Mouse (Mus musculus): ENCODE data around the gene H3f3a. TPM values are rescaled to one million over a fixed set of nuclear protein-coding genes. Genes with fewer than 3 reads are reported as not detected.

The H3f3a gene
- polyA plus RNA-seq, 1 experiment from 2014 or later, result 2,156 TPM

DNA sequence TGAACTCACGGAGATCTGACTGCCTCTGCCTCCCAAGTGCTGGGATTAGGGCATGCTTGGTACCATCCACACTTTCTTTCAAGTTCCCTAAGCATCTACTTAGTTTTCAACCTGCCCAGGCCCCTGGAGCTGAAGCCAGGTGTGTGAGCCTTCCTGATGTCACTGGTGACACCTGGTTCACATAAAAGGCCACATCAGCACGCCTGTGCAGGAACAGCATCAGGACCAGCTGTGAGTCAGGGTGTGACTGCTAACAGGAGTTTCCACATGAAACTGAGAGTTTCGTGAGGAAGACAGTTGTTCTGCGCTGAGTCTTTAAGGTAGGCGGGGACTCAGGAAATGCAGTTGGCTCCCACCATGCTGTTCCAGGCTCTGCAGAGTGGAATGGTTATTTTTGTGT, 48.4 kb downstream of the H3f3a start:
- peaks cover 12% of the 10 kb centered on the region for H3K4me1 ChIP-seq (ENCODE audit: control insufficient read depth, insufficient read depth, low read length)
- no peak overlapping the region for H3K27ac ChIP-seq (replicated peaks; ENCODE audit: low read depth, low read length)
- no peak overlapping the region for H3K4me3 ChIP-seq (ENCODE audit: low read depth, low read length)
- 78% methylated on average over 5 of the region's 5 CpGs for WGBS
- no peaks in the 10 kb centered on the region; the same call in 1 of the 2 replicates for H3K27me3 ChIP-seq (replicated peaks; ENCODE audit: control insufficient read depth, insufficient read depth, low read length)
- no peak overlapping the region for H3K9ac ChIP-seq (ENCODE audit: low read depth, low read length)
- no peak for ATAC-seq (ENCODE audit: low read depth)
- no peak for DNase-seq (ENCODE audit: low spot score)
- no peaks in the 10 kb centered on the region for H3K9me3 ChIP-seq (ENCODE audit: control insufficient read depth, low read length)
- H3K36me3 ChIP-seq (ENCODE audit: control insufficient read depth, insufficient read depth, low read length), result no peaks in the 10 kb centered on the region
- no peak overlapping the region for H3K4me2 ChIP-seq (ENCODE audit: low read depth, low read length)

- Histone ChIP-seq H3K4me2 (ENCODE audit: low read depth, low read length) (peak overlapping the region; percentile 93), H3K9ac (ENCODE audit: low read depth, low read length) (peak overlapping the region; percentile 54), H3K9me3 (ENCODE audit: control insufficient read depth, low read length) (no peaks in the 10 kb centered on the region), H3K27me3 (replicated peaks; ENCODE audit: control insufficient read depth, insufficient read depth, low read length) (no peaks in the 10 kb centered on the region; the same call in 1 of the 2 replicates), H3K4me3 (ENCODE audit: low read depth, low read length) (peak overlapping the region; percentile 43), H3K36me3 (ENCODE audit: control insufficient read depth, insufficient read depth, low read length) (no peaks in the 10 kb centered on the region), H3K4me1 (ENCODE audit: control insufficient read depth, insufficient read depth, low read length) (peaks cover 11% of the 10 kb centered on the region), H3K27ac (replicated peaks; ENCODE audit: low read depth, low read length) (no peak overlapping the region)
- DNase-seq (ENCODE audit: low spot score), result peak; percentile 95
- WGBS, result 0% methylated on average over 11 of the region's 11 CpGs
- peak; percentile 82 for ATAC-seq (ENCODE audit: low read depth)
Measured at GRCm38 (mm10) chr1:180763828-180764227, 49.9 kb downstream of the H3f3a start.

- WGBS, result 6% methylated on average over 14 of the region's 14 CpGs
- H3K27ac ChIP-seq (replicated peaks; ENCODE audit: low read depth, low read length), result no peak overlapping the region
- H3K27me3 ChIP-seq (replicated peaks; ENCODE audit: control insufficient read depth, insufficient read depth, low read length), result no peaks in the 10 kb centered on the region; the same call in 1 of the 2 replicates
- no peak for DNase-seq (ENCODE audit: low spot score)
- no peaks in the 10 kb centered on the region for H3K9me3 ChIP-seq (ENCODE audit: control insufficient read depth, low read length)
- no peaks in the 10 kb centered on the region for H3K36me3 ChIP-seq (ENCODE audit: control insufficient read depth, insufficient read depth, low read length)
- no peak; the same call in 1 of the 2 replicates for ATAC-seq (ENCODE audit: low read depth)
- H3K4me2 ChIP-seq (ENCODE audit: low read depth, low read length), result peak overlapping the region; percentile 93
- peaks cover 7% of the 10 kb centered on the region for H3K4me1 ChIP-seq (ENCODE audit: control insufficient read depth, insufficient read depth, low read length)
- H3K4me3 ChIP-seq (ENCODE audit: low read depth, low read length), result peak overlapping the region; percentile 43
- H3K9ac ChIP-seq (ENCODE audit: low read depth, low read length), result peak overlapping the region; percentile 54
Measured at GRCm38 (mm10) chr1:180763307-180763706, 50.4 kb downstream of the H3f3a start.

DNA sequence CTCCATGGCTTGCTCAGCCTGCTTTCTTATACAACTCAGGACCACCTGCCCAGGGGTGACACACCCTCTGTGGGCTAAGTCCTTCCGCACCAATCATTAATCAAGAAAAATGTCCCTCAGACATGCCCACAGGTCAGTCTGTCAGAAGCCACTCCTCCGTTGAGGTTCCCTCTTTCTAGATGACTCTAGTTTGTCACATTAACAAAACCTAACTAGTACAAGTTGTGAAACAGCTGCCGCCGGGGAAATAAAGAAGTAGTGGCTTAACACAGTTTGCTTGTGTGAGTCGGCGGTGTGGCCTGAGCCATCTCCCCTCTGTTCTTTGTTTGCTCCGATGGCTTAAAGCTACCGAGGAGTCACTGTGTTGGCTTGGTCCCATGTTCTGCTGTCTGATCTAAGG, 51.1 kb downstream of the H3f3a start:
- no peak for ATAC-seq (ENCODE audit: low read depth)
- peaks cover 4% of the 10 kb centered on the region for H3K4me1 ChIP-seq (ENCODE audit: control insufficient read depth, insufficient read depth, low read length)
- H3K27me3 ChIP-seq (replicated peaks; ENCODE audit: control insufficient read depth, insufficient read depth, low read length), result no peaks in the 10 kb centered on the region; the same call in 1 of the 2 replicates
- WGBS, result 82% methylated on average over 8 of the region's 8 CpGs
- no peaks in the 10 kb centered on the region for H3K36me3 ChIP-seq (ENCODE audit: control insufficient read depth, insufficient read depth, low read length)
- H3K27ac ChIP-seq (replicated peaks; ENCODE audit: low read depth, low read length), result no peak overlapping the region
- no peak overlapping the region for H3K4me2 ChIP-seq (ENCODE audit: low read depth, low read length)
- no peak for DNase-seq (ENCODE audit: low spot score)
- H3K9me3 ChIP-seq (ENCODE audit: control insufficient read depth, low read length), result no peaks in the 10 kb centered on the region
- H3K9ac ChIP-seq (ENCODE audit: low read depth, low read length), result no peak overlapping the region
- no peak overlapping the region for H3K4me3 ChIP-seq (ENCODE audit: low read depth, low read length)

GRCm38 (mm10) chr1:180762180-180762579, 51.6 kb downstream of the H3f3a start:
- no peaks in the 10 kb centered on the region for H3K4me1 ChIP-seq (ENCODE audit: control insufficient read depth, insufficient read depth, low read length)
- DNase-seq (ENCODE audit: low spot score) (peak; percentile 69), ATAC-seq (ENCODE audit: low read depth) (no peak)
- no peaks in the 10 kb centered on the region for H3K36me3 ChIP-seq (ENCODE audit: control insufficient read depth, insufficient read depth, low read length)
- no peak overlapping the region for H3K27ac ChIP-seq (replicated peaks; ENCODE audit: low read depth, low read length)
- 72% methylated on average over 11 of the region's 11 CpGs for WGBS
- no peaks in the 10 kb centered on the region; the same call in 1 of the 2 replicates for H3K27me3 ChIP-seq (replicated peaks; ENCODE audit: control insufficient read depth, insufficient read depth, low read length)
- no peak overlapping the region for H3K9ac ChIP-seq (ENCODE audit: low read depth, low read length)
- no peak overlapping the region for H3K4me2 ChIP-seq (ENCODE audit: low read depth, low read length)
- H3K9me3 ChIP-seq (ENCODE audit: control insufficient read depth, low read length), result no peaks in the 10 kb centered on the region
- H3K4me3 ChIP-seq (ENCODE audit: low read depth, low read length), result no peak overlapping the region

- 86% methylated on average over 7 of the region's 7 CpGs for WGBS
- Histone ChIP-seq H3K4me3 (ENCODE audit: low read depth, low read length) (no peak overlapping the region), H3K9ac (ENCODE audit: low read depth, low read length) (no peak overlapping the region), H3K36me3 (ENCODE audit: control insufficient read depth, insufficient read depth, low read length) (peaks cover 18% of the 10 kb centered on the region), H3K4me1 (ENCODE audit: control insufficient read depth, insufficient read depth, low read length) (no peaks in the 10 kb centered on the region), H3K9me3 (ENCODE audit: control insufficient read depth, low read length) (no peaks in the 10 kb centered on the region), H3K4me2 (ENCODE audit: low read depth, low read length) (no peak overlapping the region), H3K27ac (replicated peaks; ENCODE audit: low read depth, low read length) (no peak overlapping the region), H3K27me3 (replicated peaks; ENCODE audit: control insufficient read depth, insufficient read depth, low read length) (no peaks in the 10 kb centered on the region; the same call in 1 of the 2 replicates)
- no peak for ATAC-seq (ENCODE audit: low read depth)
- no peak for DNase-seq (ENCODE audit: low spot score)
Measured at GRCm38 (mm10) chr1:180757956-180758520, 55.7 kb downstream of the H3f3a start.

DNA sequence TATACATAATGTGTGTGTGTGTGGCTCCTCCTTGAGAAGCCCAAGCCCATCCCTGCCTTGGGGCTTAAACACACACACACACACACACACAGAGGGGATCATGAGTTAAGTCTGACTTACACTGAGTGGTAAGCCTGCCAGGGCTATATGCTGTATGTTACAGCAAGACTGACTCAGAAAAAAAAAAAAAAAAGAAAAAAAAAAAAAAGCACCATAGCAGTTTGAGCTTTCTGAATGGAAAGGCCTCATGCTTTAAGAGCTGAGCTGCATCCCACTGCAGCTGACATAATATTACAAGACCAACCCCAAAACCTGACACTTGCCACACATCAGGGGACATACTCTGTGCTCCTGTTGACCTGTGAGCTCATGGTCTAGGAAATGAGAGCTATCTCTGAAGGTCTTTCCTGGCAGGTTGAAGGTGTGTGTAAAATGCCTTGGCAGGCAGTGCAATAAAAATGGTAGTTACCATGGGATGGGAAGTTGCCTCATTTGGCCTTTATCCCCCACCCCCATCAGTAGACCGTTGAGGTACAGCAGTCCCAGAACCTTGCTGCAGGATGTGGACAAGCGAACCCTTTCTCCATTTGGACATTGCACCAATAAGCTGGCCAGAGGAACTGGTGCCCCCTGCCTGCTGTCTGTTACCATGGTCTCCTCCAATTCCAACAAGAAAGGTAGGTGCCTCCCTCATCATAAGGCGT, 56.3 kb downstream of the H3f3a start:
- H3K36me3 ChIP-seq (ENCODE audit: control insufficient read depth, insufficient read depth, low read length), result peaks cover 25% of the 10 kb centered on the region
- 82% methylated on average over 3 of the region's 3 CpGs for WGBS
- no peak for ATAC-seq (ENCODE audit: low read depth)

DNA sequence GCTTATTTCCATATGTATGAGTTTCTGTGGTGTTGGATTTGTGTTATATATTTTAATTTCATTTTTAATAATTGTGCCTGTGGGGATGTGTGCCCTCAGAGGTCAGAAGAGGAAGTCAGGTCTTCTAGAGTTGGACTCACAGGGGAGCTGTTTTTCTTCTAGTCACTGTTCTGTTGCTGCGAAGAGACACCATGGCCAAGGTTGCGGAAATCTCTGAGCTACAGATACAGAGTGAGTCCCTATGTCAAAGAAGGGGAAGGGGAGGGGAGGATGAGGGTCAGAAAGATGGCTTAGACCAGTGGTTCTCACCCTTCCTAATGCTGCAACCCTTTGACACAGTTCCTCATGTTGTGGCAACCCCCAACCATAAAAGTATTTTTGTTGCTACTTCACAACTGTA, 57.0 kb downstream of the H3f3a start:
- no peak for DNase-seq (ENCODE audit: low spot score)
- ATAC-seq (ENCODE audit: low read depth), result no peak
- no peak overlapping the region for H3K27ac ChIP-seq (replicated peaks; ENCODE audit: low read depth, low read length)
- no peaks in the 10 kb centered on the region for H3K9me3 ChIP-seq (ENCODE audit: control insufficient read depth, low read length)
- no peaks in the 10 kb centered on the region for H3K4me1 ChIP-seq (ENCODE audit: control insufficient read depth, insufficient read depth, low read length)
- H3K27me3 ChIP-seq (replicated peaks; ENCODE audit: control insufficient read depth, insufficient read depth, low read length), result no peaks in the 10 kb centered on the region
- H3K4me2 ChIP-seq (ENCODE audit: low read depth, low read length), result no peak overlapping the region
- no peak overlapping the region for H3K4me3 ChIP-seq (ENCODE audit: low read depth, low read length)
- 84% methylated on average over 2 of the region's 2 CpGs for WGBS
- no peak overlapping the region for H3K9ac ChIP-seq (ENCODE audit: low read depth, low read length)
- peaks cover 31% of the 10 kb centered on the region for H3K36me3 ChIP-seq (ENCODE audit: control insufficient read depth, insufficient read depth, low read length)

More for the DNA sequence above, 56.3 kb downstream of the H3f3a start:
- Histone ChIP-seq H3K27ac (replicated peaks; ENCODE audit: low read depth, low read length) (no peak overlapping the region), H3K27me3 (replicated peaks; ENCODE audit: control insufficient read depth, insufficient read depth, low read length) (no peaks in the 10 kb centered on the region), H3K9me3 (ENCODE audit: control insufficient read depth, low read length) (no peaks in the 10 kb centered on the region), H3K4me2 (ENCODE audit: low read depth, low read length) (no peak overlapping the region), H3K4me1 (ENCODE audit: control insufficient read depth, insufficient read depth, low read length) (no peaks in the 10 kb centered on the region), H3K9ac (ENCODE audit: low read depth, low read length) (no peak overlapping the region), H3K4me3 (ENCODE audit: low read depth, low read length) (no peak overlapping the region)
- DNase-seq (ENCODE audit: low spot score), result no peak

DNA sequence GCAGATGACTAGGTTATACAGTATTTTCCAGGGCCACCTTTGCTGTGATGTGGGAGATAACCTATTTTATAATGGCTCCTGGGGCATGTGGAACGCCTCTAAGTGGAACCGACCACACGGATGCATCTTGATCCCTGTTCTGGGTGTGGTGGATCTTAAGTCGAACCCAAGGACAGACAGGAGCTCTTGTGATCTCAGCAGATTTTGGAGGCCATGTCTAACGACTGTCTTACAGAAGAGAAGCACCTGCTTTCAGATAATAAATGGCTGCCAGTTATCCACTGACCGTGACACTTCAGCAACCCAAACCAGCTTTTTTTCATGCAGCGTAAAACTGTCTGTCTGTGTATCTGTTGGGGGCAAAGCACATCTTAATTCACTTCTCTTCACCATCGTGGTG, 59.4 kb downstream of the H3f3a start:
- WGBS, result 86% methylated on average over 8 of the region's 8 CpGs
- H3K36me3 ChIP-seq (ENCODE audit: control insufficient read depth, insufficient read depth, low read length), result peaks cover 39% of the 10 kb centered on the region
- H3K9me3 ChIP-seq (ENCODE audit: control insufficient read depth, low read length), result no peaks in the 10 kb centered on the region
- H3K9ac ChIP-seq (ENCODE audit: low read depth, low read length), result no peak overlapping the region
- DNase-seq (ENCODE audit: low spot score) (no peak), ATAC-seq (ENCODE audit: low read depth) (no peak)
- no peak overlapping the region for H3K4me2 ChIP-seq (ENCODE audit: low read depth, low read length)
- no peaks in the 10 kb centered on the region for H3K27me3 ChIP-seq (replicated peaks; ENCODE audit: control insufficient read depth, insufficient read depth, low read length)
- no peaks in the 10 kb centered on the region for H3K4me1 ChIP-seq (ENCODE audit: control insufficient read depth, insufficient read depth, low read length)
- no peak overlapping the region for H3K27ac ChIP-seq (replicated peaks; ENCODE audit: low read depth, low read length)
- no peak overlapping the region for H3K4me3 ChIP-seq (ENCODE audit: low read depth, low read length)

Measured in embryonic facial prominence, embryonic 14.5 days (tissue).